Comparison of ENCODE assay signal across 18 mouse cellular contexts in the genomic region with DNA sequence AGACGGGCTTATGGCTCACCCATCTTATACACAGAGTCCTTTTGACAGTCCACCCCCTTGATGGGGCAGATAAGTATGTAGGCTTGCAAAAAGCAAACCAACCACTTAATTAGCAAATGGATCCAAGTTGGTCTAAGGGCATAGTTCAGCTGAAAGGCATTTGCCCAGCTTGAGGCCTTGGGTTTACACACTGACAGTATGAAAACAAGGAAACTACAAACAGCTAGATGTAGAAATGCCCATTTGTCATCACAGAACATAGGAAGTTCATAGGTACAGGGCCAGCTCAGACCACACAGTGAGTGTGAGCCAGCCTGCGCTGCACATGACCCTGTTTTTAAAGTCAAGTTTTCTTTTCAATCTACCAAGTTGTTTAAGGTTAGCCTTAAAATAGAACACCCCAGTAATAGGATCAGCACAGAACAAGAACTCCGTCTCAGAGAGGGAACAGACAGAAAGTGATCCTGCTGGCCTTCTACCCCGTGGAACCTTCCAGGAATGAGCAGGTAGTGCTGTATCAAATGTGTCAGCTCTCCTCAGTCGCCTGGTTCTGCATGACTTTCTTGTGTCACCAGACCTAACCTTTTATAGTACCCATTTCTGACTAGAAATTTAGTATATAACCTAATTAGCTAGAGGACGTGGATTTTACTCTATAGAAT.
"Had no signal": no experiment of that assay in that cellular context is flagged by ENCODE, and none has a peak within 500 bp of the region (broad histone marks: within the 10 kb centered on the region; RNA-seq: fewer than 3 reads in every experiment).

No protein-coding gene starts in this region.

- H3K4me3 ChIP-seq: kidney, embryonic 15.5 days; left cerebral cortex, adult 2 months; liver, embryonic 13.5 days; midbrain, embryonic 12.5 days; myocyte; neural tube, embryonic 13.5 days had no signal

- H3K4me1 ChIP-seq: liver, embryonic 13.5 days; midbrain, embryonic 12.5 days had no signal

- H3K27ac ChIP-seq: kidney, embryonic 15.5 days; left cerebral cortex, adult 2 months; liver, embryonic 13.5 days; macrophage; midbrain, embryonic 12.5 days; neural tube, embryonic 13.5 days had no signal

- H3K4me2 ChIP-seq: kidney, embryonic 15.5 days; liver, embryonic 13.5 days; lung, embryonic 14.5 days; midbrain, embryonic 12.5 days; neural tube, embryonic 13.5 days had no signal

- DNase-seq: kidney, adult 8-10 months; kidney, postnatal 10 days; kidney, postnatal 36 days; layer of hippocampus, postnatal 36 days; liver, embryonic 13.5 days; lung, embryonic 14.5 days; retina, postnatal 1 day; right cerebral cortex, postnatal 25 days; thymus, adult 18-20 months; thymus, postnatal 36 days had no signal

- H3K27me3 ChIP-seq: kidney, embryonic 15.5 days; liver, embryonic 13.5 days; midbrain, embryonic 12.5 days; neural tube, embryonic 13.5 days had no signal

- H3K36me3 ChIP-seq: kidney, embryonic 15.5 days; liver, embryonic 13.5 days; midbrain, embryonic 12.5 days; neural tube, embryonic 13.5 days had no signal

- H3K9ac ChIP-seq: kidney, embryonic 15.5 days; liver, embryonic 13.5 days; lung, embryonic 14.5 days; midbrain, embryonic 12.5 days; neural tube, embryonic 13.5 days had no signal

- ATAC-seq: lung, postnatal 0 days; midbrain, embryonic 16.5 days had no signal

- H3K9me3 ChIP-seq: kidney, embryonic 15.5 days; liver, embryonic 13.5 days; midbrain, embryonic 12.5 days; neural tube, embryonic 13.5 days had no signal
